Mouse (Mus musculus) heart, postnatal 0 days (tissue): ENCODE data around the gene Izumo4. TPM values are rescaled to one million over a fixed set of nuclear protein-coding genes. Genes with fewer than 3 reads are reported as not detected.

Experiments
- ATAC-seq: fragments of 200-750 bp; cut with Nextera tagmentation; 2 replicates; pipeline ENCODE4 v1.8.0; 2017; ENCODE audit warnings: low read depth, moderate number of reproducible peaks, moderate library complexity; ENCODE audit not compliant: insufficient read depth
- DNase-seq: peaks from one replicate; pipeline ENCODE4 v3.0.0-alpha.2; 2016; ENCODE audit warnings: low spot score
- H3K27ac ChIP-seq: fragments of 300-500 bp; sonication (generic); 2 replicates; pipeline ENCODE4 v1.5.1; 2014; ENCODE audit warnings: low read depth, mild to moderate bottlenecking
- H3K27me3 ChIP-seq: fragments of 300-500 bp; sonication (generic); 2 replicates; pipeline ENCODE4 v1.6.1; 2014; ENCODE audit warnings: low read length, mixed read lengths; ENCODE audit not compliant: control insufficient read depth, insufficient read depth
- H3K36me3 ChIP-seq: fragments of 300-500 bp; sonication (generic); replicated peaks from 2 replicates; pipeline ENCODE4 v1.6.1; 2014; ENCODE audit warnings: low read length, mixed read lengths; ENCODE audit not compliant: control insufficient read depth, insufficient read depth
- H3K4me1 ChIP-seq: fragments of 300-500 bp; sonication (generic); 2 replicates; pipeline ENCODE4 v1.6.1; 2014; ENCODE audit warnings: antibody characterized with exemption; ENCODE audit not compliant: control insufficient read depth, insufficient read depth
- H3K4me2 ChIP-seq: fragments of 300-500 bp; sonication (generic); 2 replicates; pipeline ENCODE4 v1.6.1; 2014; ENCODE audit warnings: low read depth, mild to moderate bottlenecking, low read length, moderate library complexity
- H3K4me3 ChIP-seq: fragments of 300-500 bp; sonication (generic); 2 replicates; pipeline ENCODE4 v1.5.1; 2014; ENCODE audit warnings: low read depth, low read length
- H3K9ac ChIP-seq: fragments of 300-500 bp; sonication (generic); replicated peaks from 2 replicates; pipeline ENCODE4 v1.6.1; 2014; ENCODE audit warnings: low read depth, low read length, mixed read lengths
- H3K9me3 ChIP-seq: fragments of 300-500 bp; sonication (generic); replicated peaks from 2 replicates; pipeline ENCODE4 v1.6.1; 2016; ENCODE audit warnings: low read length; ENCODE audit not compliant: control insufficient read depth
- CTCF ChIP-seq: IDR thresholded peaks from 2 replicates; pipeline ENCODE4 v1.5.1; 2016; ENCODE audit warnings: antibody characterized with exemption, control low read depth, low read depth
- EP300 ChIP-seq: IDR thresholded peaks from 2 replicates; pipeline ENCODE4 v1.6.1; 2016; ENCODE audit warnings: antibody characterized with exemption, low read depth
- WGBS: fragments of 180-500 bp; shearing (Covaris S2); extraction: QIAGEN DNeasy Blood & Tissue Kit; methylation state at CpG from one replicate; pipeline ENCODE4 v1.1.7; 2014; 5-methylcytosine and 5-hydroxymethylcytosine counted together
- polyA plus RNA-seq: library from polyadenylated mRNA; unstranded; fragments of >200 nt; fragmentation: Nextera tagmentation; extraction: Ambion mirVana; gene quantifications from 2 replicates; pipeline ENCODE4 v1.2.1, GENCODE M21; 2015
- total RNA-seq: library from RNA; depleted of rRNA; stranded (reverse); fragments of >200 nt; gene quantifications from 2 replicates; pipeline ENCODE4 v1.2.3, GENCODE M21; 2014; ENCODE audit warnings: low replicate concordance

Gene Izumo4
- total and polyA plus RNA-seq, 2 experiments from 2014 or later, result 3.6 to 6.9 TPM

DNA sequence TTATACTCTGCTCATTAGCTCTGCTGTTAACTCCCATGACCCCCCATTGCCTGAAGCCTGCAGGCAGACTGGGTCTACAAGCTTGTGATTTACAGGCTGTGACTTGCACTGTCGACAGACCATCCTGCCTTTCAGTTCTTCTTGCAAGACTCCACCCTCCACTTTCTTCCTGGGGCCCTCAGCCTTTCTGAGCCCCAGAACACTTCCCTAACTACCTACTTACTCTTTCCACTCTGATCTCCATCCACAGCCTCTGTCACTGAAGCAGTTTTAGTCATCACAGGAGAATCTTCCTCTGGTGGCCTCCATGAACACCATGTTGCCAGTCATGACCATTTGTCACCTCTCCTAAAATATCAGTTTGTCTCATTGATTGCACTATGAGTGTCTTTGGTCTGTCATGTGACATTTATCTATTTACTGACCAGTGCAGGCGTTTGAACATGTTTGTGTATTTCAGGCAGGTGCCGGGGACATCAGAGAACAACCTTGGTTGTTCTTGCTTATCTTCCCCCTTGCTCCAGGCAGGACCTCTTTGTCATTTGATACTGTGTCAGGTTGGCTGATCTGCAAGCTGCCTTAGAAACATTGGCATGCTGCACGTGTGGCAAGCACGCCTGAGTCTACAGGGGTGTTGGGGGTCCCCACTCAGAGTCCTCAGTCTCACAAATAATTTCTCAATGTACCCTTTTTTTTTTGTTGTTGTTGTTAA, 38.3 kb upstream of the Izumo4 start:
- no peaks in the 10 kb centered on the region for H3K27me3 ChIP-seq
- WGBS, result 25% methylated on average over 5 of the region's 5 CpGs
- H3K9ac ChIP-seq, result 0 out of 2 replicates have a peak overlapping the region, but pooled peaks have one; percentile 17
- H3K4me3 ChIP-seq, result no peak overlapping the region
- ATAC-seq (no peak), DNase-seq (peak; percentile 50)
- no peak overlapping the region for H3K4me2 ChIP-seq
- peak overlapping the region; percentile 98 for H3K27ac ChIP-seq
- no peaks in the 10 kb centered on the region for H3K9me3 ChIP-seq
- peaks cover 17% of the 10 kb centered on the region for H3K4me1 ChIP-seq
- TF ChIP-seq CTCF (no peak), EP300 (peak; percentile 75; the same call in 1 of the 2 replicates)
- peaks cover 27% of the 10 kb centered on the region for H3K36me3 ChIP-seq

DNA sequence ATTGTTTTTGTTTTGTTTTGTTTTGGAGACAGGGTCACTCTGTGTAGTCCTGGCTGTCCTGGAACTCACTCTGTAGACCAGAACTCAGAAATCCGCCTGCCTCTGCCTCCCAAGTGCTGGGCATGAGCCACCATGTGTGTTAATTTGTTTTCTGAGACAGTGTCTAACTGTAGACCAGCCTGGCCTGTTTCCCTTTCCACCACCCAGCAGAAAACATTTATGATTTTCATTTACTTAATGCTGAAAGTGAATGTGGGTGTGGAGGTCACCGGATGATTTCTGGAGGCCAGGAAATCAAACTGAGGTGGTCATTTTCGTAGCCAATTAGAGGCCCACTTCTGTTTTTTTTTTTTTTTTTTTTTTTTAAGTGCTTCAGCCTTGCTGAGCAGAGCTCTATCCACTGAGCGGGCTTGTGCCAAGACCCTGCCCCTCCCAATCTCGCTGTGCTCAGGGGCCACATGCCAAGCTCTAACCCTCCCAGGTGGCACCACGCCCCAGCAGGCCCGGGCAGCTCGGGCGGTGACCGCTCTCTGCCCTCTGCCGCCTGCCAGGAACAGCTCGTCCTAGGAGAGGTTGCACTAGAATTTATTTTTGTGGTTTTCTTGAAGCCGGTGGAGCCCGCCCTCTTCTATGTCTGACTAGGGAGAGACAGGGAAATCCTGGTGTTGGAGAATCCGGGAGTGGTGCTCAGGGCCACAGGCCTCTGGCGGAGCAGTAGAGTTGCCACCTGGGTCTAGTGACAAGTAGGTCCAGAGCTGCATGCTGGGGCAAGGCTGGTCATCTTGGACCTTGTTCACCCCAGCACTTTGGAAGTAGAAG, 37.6 kb upstream of the Izumo4 start:
- H3K4me2 ChIP-seq, result peak overlapping the region; percentile 48
- ATAC-seq (peak; percentile 93), DNase-seq (peak; percentile 95)
- peak overlapping the region; percentile 20; the same call in 1 of the 2 replicates for H3K4me3 ChIP-seq
- H3K9me3 ChIP-seq, result no peaks in the 10 kb centered on the region
- H3K27me3 ChIP-seq, result no peaks in the 10 kb centered on the region
- H3K36me3 ChIP-seq, result peaks cover 34% of the 10 kb centered on the region
- TF ChIP-seq EP300 (peak; percentile 92), CTCF (no peak)
- H3K4me1 ChIP-seq, result peaks cover 18% of the 10 kb centered on the region
- peak overlapping the region; percentile 98 for H3K27ac ChIP-seq
- no peak overlapping the region for H3K9ac ChIP-seq
- WGBS, result 6% methylated on average over 16 of the region's 16 CpGs

DNA sequence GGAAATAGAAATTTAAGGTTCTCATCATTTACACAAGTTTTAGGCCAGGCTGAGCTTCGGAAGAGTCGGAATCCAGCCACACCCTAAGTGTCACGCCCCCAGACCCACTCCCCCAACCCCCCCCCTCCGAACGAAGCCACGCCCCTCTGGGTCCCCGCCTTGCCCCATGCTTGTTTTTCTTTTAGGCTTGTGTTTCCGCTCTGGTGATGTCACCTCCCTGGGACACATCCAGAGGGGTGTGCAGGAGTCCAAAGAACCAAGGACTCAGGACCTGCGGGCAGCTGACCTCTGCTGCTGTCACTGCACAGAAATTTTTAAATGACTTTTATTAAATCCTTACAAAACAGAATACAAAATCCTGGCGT, 37.0 kb upstream of the Izumo4 start:
- ATAC-seq (peak; percentile 74), DNase-seq (peak; percentile 81)
- Histone ChIP-seq H3K36me3 (peaks cover 40% of the 10 kb centered on the region), H3K4me3 (peak overlapping the region; percentile 20; the same call in 1 of the 2 replicates), H3K4me1 (peaks cover 23% of the 10 kb centered on the region), H3K4me2 (peak overlapping the region; percentile 48), H3K9ac (peak overlapping the region; percentile 7; the same call in 1 of the 2 replicates), H3K9me3 (no peaks in the 10 kb centered on the region), H3K27me3 (no peaks in the 10 kb centered on the region), H3K27ac (peak overlapping the region; percentile 98)
- TF ChIP-seq CTCF (no peak), EP300 (no peak)
- 10% methylated on average over 10 of the region's 10 CpGs for WGBS

DNA sequence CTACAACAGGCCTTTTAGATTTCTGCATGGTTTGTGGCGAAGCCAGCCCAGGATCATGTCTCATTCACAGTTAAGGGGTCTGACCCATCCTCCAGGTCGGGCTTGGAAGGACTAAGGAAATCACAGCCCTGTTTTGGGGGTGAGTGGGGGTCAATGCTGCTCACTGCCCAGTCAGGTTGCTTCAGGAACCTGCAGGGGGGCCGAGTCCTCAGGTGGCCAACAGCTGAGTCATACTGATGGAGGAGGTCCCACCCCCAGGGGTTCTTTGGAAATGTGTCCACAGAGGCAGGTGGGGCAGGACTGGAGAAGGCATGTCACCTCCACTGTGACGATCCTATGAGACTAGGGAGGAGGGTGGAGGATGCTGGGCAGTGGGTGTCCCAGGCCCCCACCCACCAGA, 36.5 kb upstream of the Izumo4 start:
- Histone ChIP-seq H3K27me3 (no peaks in the 10 kb centered on the region), H3K4me1 (peaks cover 27% of the 10 kb centered on the region), H3K4me3 (no peak overlapping the region), H3K9me3 (no peaks in the 10 kb centered on the region), H3K36me3 (peaks cover 43% of the 10 kb centered on the region), H3K4me2 (0 out of 2 replicates have a peak overlapping the region, but pooled peaks have one; percentile 48), H3K9ac (peak overlapping the region; percentile 7), H3K27ac (peak overlapping the region; percentile 98)
- ATAC-seq (no peak), DNase-seq (no peak)
- WGBS, result 38% methylated on average over 4 of the region's 4 CpGs
- no peak for TF ChIP-seq CTCF
- TF ChIP-seq EP300, result no peak

DNA sequence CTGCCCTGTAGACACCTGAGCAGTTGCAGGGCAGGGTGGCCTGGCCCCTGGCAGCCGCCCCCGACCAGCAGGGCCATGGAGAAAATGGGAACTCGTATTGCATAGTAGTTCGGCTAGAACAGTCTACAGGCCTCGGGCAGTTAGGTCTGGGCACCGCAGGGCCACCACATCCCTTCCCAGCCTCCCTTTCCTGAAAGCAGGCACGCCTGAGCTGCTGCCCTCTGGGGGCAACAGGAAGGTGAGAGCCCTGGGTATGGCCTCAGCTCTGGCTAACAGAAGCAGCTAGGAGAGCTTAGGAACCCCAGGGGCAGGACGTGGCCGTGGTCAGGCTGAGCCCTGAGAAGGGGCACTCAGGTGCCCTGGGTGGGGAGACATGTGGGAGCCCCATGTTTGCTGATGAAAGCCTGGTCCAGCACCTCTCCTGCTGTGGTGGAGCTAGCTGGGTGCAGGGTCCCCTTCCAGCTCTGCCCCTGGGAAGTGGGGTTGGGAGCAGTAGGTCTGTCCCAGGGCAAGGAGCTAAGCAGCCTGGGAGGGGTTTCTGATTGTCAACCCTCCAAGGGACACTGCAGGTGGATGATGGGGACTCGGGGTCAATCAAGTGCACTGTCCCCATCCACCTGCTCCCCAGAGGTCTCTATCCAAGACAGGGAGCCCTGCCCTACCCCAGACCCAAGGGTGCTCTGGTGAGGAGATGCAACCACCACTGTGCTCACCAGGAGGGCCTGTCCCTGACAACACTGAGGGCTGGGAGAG, 35.8 kb upstream of the Izumo4 start:
- Histone ChIP-seq H3K27ac (peak overlapping the region; percentile 98), H3K27me3 (no peaks in the 10 kb centered on the region), H3K36me3 (peaks cover 50% of the 10 kb centered on the region), H3K4me1 (peaks cover 34% of the 10 kb centered on the region), H3K4me3 (no peak overlapping the region), H3K9ac (peak overlapping the region; percentile 7; the same call in 1 of the 2 replicates), H3K9me3 (no peaks in the 10 kb centered on the region), H3K4me2 (no peak overlapping the region)
- no peak for TF ChIP-seq EP300
- peak; percentile 22; the same call in 1 of the 2 replicates for TF ChIP-seq CTCF
- ATAC-seq (no peak), DNase-seq (no peak)
- WGBS, result 70% methylated on average over 10 of the region's 10 CpGs
